9 mouse cellular contexts compared by ENCODE assay signal in genomic region chr2:103390086-103390988, GRCm38 (mm10). TPM values are rescaled to one million over a fixed set of nuclear protein-coding genes. Genes with fewer than 3 reads are reported as not detected.
DNase-seq lines count a peak whose midpoint lies in the region; ATAC-seq and TF ChIP-seq lines count a peak whose summit lies in the region.
"Had no signal": no experiment of that assay in that cellular context is flagged by ENCODE, and none has a peak within 500 bp of the region (broad histone marks: within the 10 kb centered on the region; RNA-seq: fewer than 3 reads in every experiment).

No protein-coding gene starts in this region.

- 0 out of 2 replicates have a peak, but pooled peaks have one; percentile 25 for ATAC-seq in neural tube, embryonic 12.5 days (ENCODE audit: low FRiP score, low read depth)

- H3K27me3 ChIP-seq in neural tube, embryonic 12.5 days (replicated peaks) = no peaks in the 10 kb centered on the region
- no peaks in the 10 kb centered on the region for H3K27me3 ChIP-seq in heart, embryonic 10.5 days (ENCODE audit: insufficient read depth, poor library complexity, severe bottlenecking)

- no peak overlapping the region for H3K4me3 ChIP-seq in layer of hippocampus, adult 2 months
- H3K4me3 ChIP-seq in neural tube, embryonic 12.5 days = no peak overlapping the region
- no peak overlapping the region for H3K4me3 ChIP-seq in heart, embryonic 10.5 days

- peak overlapping the region; percentile 84 for H3K27ac ChIP-seq in layer of hippocampus, adult 2 months
- no peak overlapping the region for H3K27ac ChIP-seq in neural tube, embryonic 12.5 days
- no peak overlapping the region for H3K27ac ChIP-seq in heart, embryonic 10.5 days

- no peaks in the 10 kb centered on the region for H3K36me3 ChIP-seq in neural tube, embryonic 12.5 days
- no peaks in the 10 kb centered on the region for H3K36me3 ChIP-seq in heart, embryonic 10.5 days

- no peak for TF ChIP-seq CTCF in layer of hippocampus, adult 2 months (conservative IDR thresholded peaks at IDR 0.05)

- H3K4me1 ChIP-seq in neural tube, embryonic 12.5 days = peaks cover 7% of the 10 kb centered on the region; the same call in 1 of the 2 replicates
- H3K4me1 ChIP-seq in heart, embryonic 10.5 days = no peaks in the 10 kb centered on the region

- no peak overlapping the region for H3K9ac ChIP-seq in neural tube, embryonic 12.5 days
- H3K9ac ChIP-seq: lung, embryonic 14.5 days had no signal

- peak; percentile 51 to 63 for DNase-seq in cerebellum, postnatal 10 days
- DNase-seq in fibroblast of lung, adult 2 months (ENCODE audit: low read depth) = peak; percentile 86
- peak; percentile 36 to 68 for DNase-seq in layer of hippocampus, adult 2 months (ENCODE audit: low spot score in 2 of 2)
- no peak for DNase-seq in heart, embryonic 10.5 days (ENCODE audit: low spot score)
- no peak for DNase-seq in adrenal gland, postnatal 14 days
- no peak for DNase-seq in heart, adult 9 months (ENCODE audit: low spot score in 2 of 2)
- DNase-seq: lung, embryonic 14.5 days; thymus, adult 2 months had no signal

- H3K9me3 ChIP-seq in neural tube, embryonic 12.5 days = no peaks in the 10 kb centered on the region
- H3K9me3 ChIP-seq in heart, embryonic 10.5 days = no peaks in the 10 kb centered on the region

- no peak overlapping the region for H3K4me2 ChIP-seq in neural tube, embryonic 12.5 days (replicated peaks)
- H3K4me2 ChIP-seq: lung, embryonic 14.5 days had no signal

- WGBS in neural tube, embryonic 12.5 days = 48% methylated on average over 4 of the region's 4 CpGs
- 50% methylated on average over 4 of the region's 4 CpGs for WGBS in heart, embryonic 10.5 days

RNA-seq across cellular contexts. Expression of gene Elf5, which starts 21.2 kb away (rescaled TPM):
- total RNA-seq in layer of hippocampus, adult 2 months (2021) = 1 to 10 TPM; 1.1 to 1.4 TPM
- polyA plus RNA-seq in neural tube, embryonic 12.5 days (2016; fragmentation: Nextera tagmentation; extraction: Ambion mirVana) = not detected in 2 replicates
- not detected in 2 replicates for polyA plus RNA-seq in heart, embryonic 10.5 days (2016; fragmentation: Nextera tagmentation; extraction: Ambion mirVana)
- not detected in 2 replicates for total RNA-seq in adrenal gland, postnatal 14 days (2021)

Comparison
In these comparisons a context has a peak if more than half of its experiments do, and no peak if none do; other contexts are left out.
1. DNase-seq: peak in cerebellum, postnatal 10 days (2 of 2), fibroblast of lung, adult 2 months (single experiment) and layer of hippocampus, adult 2 months (2 of 2); none in heart, embryonic 10.5 days (single experiment), adrenal gland, postnatal 14 days (single experiment) and heart, adult 9 months (0 of 2).